Mouse (Mus musculus) left cerebral cortex, adult 9 months (tissue): ENCODE data around the gene Wee1.
"Not testable (repeated sequence)": the region's sequence is repeated elsewhere in the genome, so short reads cannot be mapped to it uniquely, and the experiment has no call there.

Experiments used
- DNase-seq, 2 experiments: peaks; one replicate each; pipeline ENCODE4 v3.0.0; 2022; ENCODE audit warnings: low spot score in 2 of 2

The Wee1 gene

GRCm38 (mm10) chr7:110121516-110122288, at the start of gene Wee1:
TSS of gene Wee1 (plus strand) at chr7:110122046.
- DNase-seq, result peak; percentile 94 to 98

DNA sequence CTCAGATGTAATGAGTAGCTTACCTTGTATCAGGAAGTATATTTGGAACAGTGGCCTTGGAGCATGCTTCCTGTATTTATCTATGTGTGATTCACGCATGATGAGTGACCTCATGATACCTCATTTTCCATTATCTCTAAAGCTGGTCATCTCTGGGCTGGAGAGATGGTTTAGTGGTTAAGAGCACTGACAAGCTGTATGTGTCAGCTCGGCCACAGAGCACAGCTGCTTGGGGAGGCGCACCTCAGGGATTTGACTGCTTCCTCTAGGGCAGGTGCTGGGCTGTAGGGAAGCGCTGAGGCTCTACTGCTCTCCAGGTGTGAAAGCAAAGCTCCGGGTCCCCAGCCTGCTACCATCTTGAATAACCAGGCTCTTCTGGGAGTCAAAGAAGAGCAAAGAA, 43.7 kb upstream of the Wee1 start:
- DNase-seq, result no peak

- DNase-seq, result peak in 1 of 2 experiments; percentile 29
Measured at GRCm38 (mm10) chr7:110083386-110084165, 38.3 kb upstream of the Wee1 start.

GRCm38 (mm10) chr7:110085217-110085616, 36.6 kb upstream of the Wee1 start:
- DNase-seq, result no peak

DNA sequence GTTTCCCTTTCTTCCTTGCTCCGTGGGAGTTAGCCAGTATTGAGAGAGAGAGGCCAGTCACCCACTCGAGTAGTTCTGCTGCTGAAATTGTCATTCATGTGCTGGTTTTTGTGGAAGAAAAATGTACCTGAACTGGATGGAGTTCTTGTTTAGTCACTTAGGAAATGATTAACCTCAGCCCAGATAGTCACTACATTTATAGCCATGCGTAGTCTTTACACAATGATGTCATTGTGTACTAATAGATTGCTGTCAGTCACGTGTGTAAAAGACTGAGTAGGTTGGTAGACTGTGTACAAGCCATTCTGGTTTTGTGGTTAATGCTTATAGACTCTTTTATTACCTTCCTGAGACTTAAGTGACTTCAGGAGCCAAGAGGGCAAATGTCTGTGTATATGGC, 33.9 kb upstream of the Wee1 start:
- DNase-seq, result no peak

- peak; percentile 25 to 48 for DNase-seq
Measured at GRCm38 (mm10) chr7:110091670-110092069, 30.2 kb upstream of the Wee1 start.

DNA sequence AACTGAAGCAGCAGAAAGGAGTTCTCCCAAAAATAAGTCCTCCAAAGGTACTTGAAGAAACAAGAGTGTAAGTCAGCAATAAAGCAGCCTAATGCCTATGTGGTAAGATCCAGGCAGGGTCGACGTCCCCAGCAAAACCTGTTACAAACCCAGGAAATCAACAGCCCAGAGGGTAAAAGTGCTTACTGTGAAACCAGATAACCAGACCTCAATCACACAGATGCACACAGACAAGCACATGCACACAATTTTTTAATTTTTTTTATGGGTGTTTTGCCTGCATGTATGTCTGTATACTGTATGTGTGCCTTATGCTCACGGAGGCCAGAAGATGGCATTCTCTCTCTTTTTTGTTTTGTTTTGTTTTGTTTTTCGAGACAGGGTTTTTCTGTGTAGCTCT, 25.5 kb upstream of the Wee1 start:
- no peak for DNase-seq

GRCm38 (mm10) chr7:110097106-110097793, 24.6 kb upstream of the Wee1 start:
- DNase-seq, result no peak

GRCm38 (mm10) chr7:110100854-110101253, 21.0 kb upstream of the Wee1 start:
- DNase-seq, result no peak

- DNase-seq, result no peak
Measured at GRCm38 (mm10) chr7:110101266-110101665, 20.6 kb upstream of the Wee1 start.

DNA sequence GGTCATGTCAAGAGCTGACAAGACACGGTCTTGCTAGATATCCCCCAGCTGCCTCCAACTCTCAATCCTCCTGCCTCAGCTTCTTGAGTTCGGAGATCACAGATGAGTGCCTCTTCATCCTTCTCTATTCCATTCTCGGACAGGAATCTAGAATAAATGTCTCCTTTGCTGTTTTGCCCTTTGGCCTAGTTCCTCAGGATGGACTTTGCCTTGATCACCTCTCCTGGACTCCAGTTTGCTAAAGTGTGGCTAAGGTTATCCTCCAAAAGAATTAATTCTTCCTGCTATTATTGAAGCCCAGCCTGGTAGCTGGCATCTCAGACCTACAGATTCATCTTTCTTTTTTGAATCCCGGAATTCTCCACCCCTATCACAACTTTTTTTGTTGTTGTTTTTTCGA, 16.8 kb upstream of the Wee1 start:
- DNase-seq, result no peak

DNA sequence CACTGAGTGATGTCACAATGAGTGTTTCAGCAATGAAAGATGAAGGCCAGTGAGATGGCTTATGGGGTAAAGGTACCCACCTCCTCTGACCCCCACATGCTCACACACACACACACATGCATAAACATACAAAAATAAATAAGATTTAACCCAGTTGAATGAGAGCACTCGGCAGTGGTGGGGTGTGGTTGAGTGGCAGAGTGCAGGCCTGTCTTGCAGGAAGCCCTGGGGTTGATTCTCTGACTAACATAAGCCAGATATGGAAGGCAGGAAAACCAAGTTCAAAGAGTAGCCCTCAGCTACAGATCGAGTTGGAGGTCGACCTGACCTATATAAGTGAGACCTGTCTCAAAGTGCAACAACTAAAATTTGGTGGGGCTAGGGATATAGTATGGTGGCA, 15.2 kb upstream of the Wee1 start:
- no peak for DNase-seq

DNA sequence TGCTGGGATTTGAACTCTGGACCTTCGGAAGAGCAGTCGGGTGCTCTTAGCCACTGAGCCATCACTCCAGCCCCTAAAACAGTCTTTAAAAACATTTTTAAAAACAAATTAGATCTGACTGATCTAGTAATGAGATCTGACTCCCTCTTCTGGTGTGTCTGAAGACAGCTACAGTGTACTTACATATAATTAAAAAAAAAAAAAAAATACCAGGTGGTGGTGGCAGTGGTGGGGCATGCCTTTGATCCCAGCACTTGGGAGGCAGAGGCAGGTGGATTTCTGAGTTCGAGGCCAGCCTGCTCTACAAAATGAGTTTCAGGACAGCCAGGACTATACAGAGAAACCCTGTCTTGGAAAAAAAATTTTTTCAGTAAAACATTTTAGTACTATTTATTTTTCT, 13.3 kb upstream of the Wee1 start:
- DNase-seq, result not testable (repeated sequence)

- peak in 1 of 2 experiments; percentile 24 for DNase-seq
Measured at GRCm38 (mm10) chr7:110108967-110109610, 12.8 kb upstream of the Wee1 start.

DNA sequence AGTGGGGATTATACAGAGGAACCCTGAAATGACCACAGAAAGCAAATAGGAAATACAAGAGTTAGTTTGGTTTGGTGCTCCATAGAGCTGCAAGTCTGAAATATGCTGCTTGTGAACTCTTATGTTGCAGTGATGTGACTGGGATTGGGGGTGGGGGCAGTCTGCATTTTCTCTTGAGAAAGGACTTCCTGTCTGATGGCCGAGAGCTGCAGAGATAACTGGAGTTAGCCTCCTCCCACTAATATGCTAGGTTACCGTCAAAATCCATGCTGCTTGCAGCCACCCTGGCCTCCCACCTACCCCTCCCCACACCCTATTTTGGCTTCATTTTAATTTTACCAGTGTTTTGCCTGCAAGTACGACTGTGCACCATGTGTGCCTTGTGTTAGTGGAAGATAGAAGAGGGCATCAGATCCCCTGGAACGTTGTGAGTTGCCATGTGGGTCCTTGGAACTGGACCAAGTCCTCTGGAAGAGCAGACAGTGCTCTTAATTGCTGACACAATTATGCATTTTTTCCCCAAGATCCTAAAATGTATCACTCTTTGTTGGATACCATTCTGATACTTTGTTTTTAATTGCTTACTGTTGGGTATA, 11.7 kb upstream of the Wee1 start:
- no peak for DNase-seq

GRCm38 (mm10) chr7:110114699-110115098, 7.1 kb upstream of the Wee1 start:
- DNase-seq, result no peak

- DNase-seq, result no peak
Measured at GRCm38 (mm10) chr7:110116731-110117291, 5.0 kb upstream of the Wee1 start.

GRCm38 (mm10) chr7:110118448-110118847, 3.4 kb upstream of the Wee1 start:
- DNase-seq, result no peak

DNA sequence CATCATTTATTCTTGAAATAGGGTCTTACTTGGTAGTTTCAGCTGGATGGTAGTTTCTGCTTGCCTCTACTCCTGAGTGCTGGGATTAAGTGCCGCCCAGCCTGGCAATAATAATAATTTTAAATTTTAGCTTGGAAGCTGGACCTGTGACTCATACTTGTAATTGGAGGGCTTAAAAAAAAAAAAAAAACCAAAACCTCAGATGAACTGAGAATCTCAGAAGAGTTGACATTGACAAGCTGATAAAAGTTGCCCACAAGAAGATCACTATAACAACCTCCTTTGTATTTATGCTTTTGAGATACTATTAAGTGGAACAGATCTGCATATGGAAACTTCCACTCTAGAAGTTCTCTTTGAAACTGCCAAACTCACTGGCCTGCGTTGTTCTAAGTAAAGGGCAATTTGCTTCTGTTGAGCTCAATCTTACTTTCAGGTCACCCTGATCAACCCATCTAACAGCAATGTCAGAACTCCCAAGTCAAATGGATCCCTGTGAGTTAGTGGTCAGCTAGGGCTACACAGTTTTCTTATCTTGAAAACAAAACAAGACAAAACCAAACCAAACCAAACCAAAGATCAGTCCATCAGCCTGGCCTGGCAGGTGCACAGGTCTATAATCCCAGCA, 1.6 kb upstream of the Wee1 start:
- DNase-seq, result no peak

DNA sequence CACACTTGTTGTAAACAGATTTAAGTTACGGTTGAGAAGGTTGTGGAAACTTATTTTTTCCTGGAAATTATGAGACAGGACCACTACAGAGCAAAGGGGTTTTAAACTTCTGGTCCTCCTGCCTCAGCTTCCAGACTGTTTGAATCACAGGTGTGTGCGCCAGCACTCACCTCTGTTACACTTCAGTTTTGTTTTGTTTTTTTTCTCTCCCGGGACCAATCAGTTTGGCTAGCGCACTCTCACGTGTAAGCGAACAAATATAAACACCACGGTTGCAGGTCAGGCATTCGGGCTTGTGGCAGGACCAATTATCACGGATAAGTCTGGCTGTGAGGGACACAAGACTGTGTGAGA, 707 bp upstream of the Wee1 start:
- DNase-seq, result no peak

DNA sequence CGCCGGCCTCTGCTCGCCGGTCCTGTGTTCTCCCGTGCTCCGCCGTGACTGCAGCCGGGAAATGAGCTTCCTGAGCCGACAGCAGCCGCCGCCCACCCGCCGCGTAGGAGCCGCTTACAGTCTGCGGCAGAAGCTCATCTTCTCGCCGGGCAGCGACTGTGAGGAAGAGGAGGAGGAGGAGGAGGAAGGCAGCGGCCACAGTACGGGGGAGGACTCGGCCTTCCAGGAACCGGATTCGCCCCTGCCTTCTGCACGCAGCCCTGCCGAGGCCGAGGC, 381 bp downstream of the Wee1 start:
- DNase-seq, result peak in 1 of 2 experiments; percentile 59
